Mouse (Mus musculus): ENCODE measurements around the gene Slco3a1. TPM values are rescaled to one million over a fixed set of nuclear protein-coding genes. Genes with fewer than 3 reads are reported as not detected.

Gene Slco3a1
- polyA plus RNA-seq, 1 experiment: 9.4 TPM

DNA sequence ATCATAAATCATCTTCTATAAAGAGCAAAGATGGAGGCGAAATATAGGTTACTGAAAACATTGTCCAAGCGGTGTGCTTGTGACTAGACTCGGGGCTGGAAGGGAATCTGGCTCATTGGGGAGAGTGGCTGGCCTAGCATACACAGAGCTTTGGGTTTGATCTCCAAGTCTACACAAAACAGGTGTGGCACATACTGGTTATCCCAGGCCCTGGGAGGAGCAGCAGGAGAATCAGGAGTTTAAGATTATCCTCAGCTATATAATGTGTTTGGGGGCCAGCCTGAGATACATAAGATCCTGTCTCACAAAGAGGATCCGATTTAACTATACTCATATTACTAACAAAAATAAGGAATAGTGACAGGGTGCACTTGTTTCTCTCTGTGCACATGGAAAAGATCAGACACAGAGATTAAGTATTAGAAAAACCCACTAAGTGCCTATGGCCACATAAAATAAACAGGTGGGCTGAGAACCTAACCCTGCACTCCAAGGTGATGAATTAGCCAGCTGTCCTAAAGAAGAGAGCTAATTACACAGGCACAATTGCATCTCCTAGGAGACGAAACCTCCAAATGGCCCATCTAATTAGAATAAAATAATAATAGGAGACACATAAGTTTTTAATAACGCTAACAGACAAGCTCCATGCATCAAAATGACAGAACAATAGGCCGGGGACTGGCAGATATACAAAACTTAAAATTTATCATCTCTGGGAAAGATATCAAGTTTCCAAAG, 224.3 kb downstream of the Slco3a1 start:
- H3K4me3 ChIP-seq (replicated peaks): no peak overlapping the region
- peaks cover 29% of the 10 kb centered on the region for H3K4me1 ChIP-seq
- peaks cover 22% of the 10 kb centered on the region for H3K36me3 ChIP-seq (replicated peaks; ENCODE audit: low read length)
- no peaks in the 10 kb centered on the region for H3K9me3 ChIP-seq
- H3K27me3 ChIP-seq (replicated peaks): no peaks in the 10 kb centered on the region
- TF ChIP-seq FLI1 (IDR thresholded peaks at IDR 0.05; ENCODE audit: low read length) (no peak), GATA1 (IDR thresholded peaks at IDR 0.05; ENCODE audit: borderline replicate concordance, low read length) (no peak)

DNA sequence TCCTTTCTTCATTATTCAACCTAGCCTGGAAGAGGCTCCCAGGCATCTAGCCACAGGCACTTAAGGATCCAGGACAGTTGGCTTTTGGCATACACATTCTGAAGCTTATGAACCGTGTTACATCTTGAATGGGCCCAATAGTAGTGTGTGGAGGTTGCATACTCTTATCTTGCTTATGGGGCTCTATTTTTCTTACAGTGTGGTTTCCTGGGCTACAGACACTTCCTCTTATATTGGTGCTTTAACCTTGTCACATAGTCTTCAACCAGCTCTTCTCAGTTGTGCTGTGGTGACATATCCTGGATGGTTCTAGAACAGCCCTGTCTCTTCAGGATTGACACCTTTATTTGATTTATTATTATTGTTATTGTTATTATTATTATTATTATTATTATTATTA, 225.6 kb downstream of the Slco3a1 start:
- H3K9me3 ChIP-seq: no peaks in the 10 kb centered on the region
- TF ChIP-seq FLI1 (IDR thresholded peaks at IDR 0.05; ENCODE audit: low read length) (no peak), GATA1 (IDR thresholded peaks at IDR 0.05; ENCODE audit: borderline replicate concordance, low read length) (no peak)
- no peak overlapping the region for H3K4me3 ChIP-seq (replicated peaks)
- no peaks in the 10 kb centered on the region for H3K27me3 ChIP-seq (replicated peaks)
- peaks cover 24% of the 10 kb centered on the region for H3K36me3 ChIP-seq (replicated peaks; ENCODE audit: low read length)
- peaks cover 35% of the 10 kb centered on the region for H3K4me1 ChIP-seq

DNA sequence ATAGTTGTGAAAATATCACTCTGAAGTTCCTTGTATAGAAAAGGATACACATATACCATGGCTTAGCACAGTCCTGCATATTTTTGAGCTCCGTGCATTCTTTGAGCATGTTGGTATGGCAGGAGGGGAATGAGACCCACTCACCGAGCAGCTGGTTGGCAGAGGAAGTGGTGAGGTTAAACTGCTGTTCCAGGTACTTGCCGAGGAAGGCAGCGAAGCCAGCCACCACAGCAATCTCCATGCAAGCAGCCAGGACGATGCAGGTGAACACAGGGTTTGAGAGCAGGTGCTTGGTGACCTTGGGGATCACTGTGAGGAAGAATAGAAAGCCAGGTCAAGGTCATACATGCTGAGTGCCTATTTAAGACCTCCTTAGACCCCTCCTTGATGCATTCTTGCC, 226.9 kb downstream of the Slco3a1 start:
- TF ChIP-seq GATA1 (IDR thresholded peaks at IDR 0.05; ENCODE audit: borderline replicate concordance, low read length) (no peak), FLI1 (IDR thresholded peaks at IDR 0.05; ENCODE audit: low read length) (no peak)
- Histone ChIP-seq H3K27me3 (replicated peaks) (no peaks in the 10 kb centered on the region), H3K4me1 (peaks cover 47% of the 10 kb centered on the region), H3K36me3 (replicated peaks; ENCODE audit: low read length) (peaks cover 24% of the 10 kb centered on the region), H3K9me3 (no peaks in the 10 kb centered on the region), H3K4me3 (replicated peaks) (no peak overlapping the region)

DNA sequence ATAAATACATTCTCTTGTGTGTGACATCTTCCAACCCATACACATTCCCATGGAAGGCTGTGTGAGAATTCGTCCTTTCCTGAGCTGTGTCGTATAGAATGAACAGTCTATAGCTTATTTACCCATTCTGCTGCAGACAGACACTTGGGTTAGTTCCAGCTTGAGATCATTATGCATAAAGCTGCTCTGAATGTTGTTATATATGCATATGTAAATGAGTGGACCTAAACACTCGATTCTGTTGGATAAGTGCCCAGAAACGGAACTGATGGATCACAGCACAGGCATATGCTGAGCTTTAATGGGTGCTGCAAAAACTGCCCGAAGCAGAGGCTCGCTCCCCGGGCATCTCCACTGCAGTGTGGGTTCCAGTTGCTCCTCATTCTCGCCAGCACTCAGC, 229.5 kb downstream of the Slco3a1 start:
- peaks cover 41% of the 10 kb centered on the region for H3K4me1 ChIP-seq
- H3K36me3 ChIP-seq (replicated peaks; ENCODE audit: low read length): peaks cover 29% of the 10 kb centered on the region
- TF ChIP-seq GATA1 (IDR thresholded peaks at IDR 0.05; ENCODE audit: borderline replicate concordance, low read length): no peak
- no peak for TF ChIP-seq FLI1 (IDR thresholded peaks at IDR 0.05; ENCODE audit: low read length)
- H3K9me3 ChIP-seq: no peaks in the 10 kb centered on the region
- no peaks in the 10 kb centered on the region for H3K27me3 ChIP-seq (replicated peaks)
- no peak overlapping the region for H3K4me3 ChIP-seq (replicated peaks)

DNA sequence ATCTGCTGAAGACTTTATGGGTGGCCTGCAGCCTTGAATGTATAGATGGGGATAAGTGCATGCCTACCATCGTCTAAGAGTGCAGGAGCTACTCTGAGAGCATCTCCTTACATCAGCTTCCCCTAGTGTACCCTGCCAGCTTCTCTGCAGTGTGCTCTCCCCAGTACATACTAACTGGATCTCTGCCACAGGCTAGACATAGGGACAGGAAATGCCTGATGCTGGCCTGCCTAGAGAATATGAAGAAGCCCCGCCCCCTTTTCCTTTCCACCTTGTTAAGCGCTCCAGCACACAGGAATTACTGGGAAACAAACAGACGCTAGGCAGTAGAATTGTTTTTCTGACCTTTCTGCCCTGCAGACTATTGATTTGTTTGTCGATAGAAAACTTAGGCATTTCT, 230.9 kb downstream of the Slco3a1 start:
- H3K4me1 ChIP-seq: peaks cover 28% of the 10 kb centered on the region
- no peak for TF ChIP-seq FLI1 (IDR thresholded peaks at IDR 0.05; ENCODE audit: low read length)
- no peak for TF ChIP-seq GATA1 (IDR thresholded peaks at IDR 0.05; ENCODE audit: borderline replicate concordance, low read length)
- H3K9me3 ChIP-seq: no peaks in the 10 kb centered on the region
- H3K4me3 ChIP-seq (replicated peaks): no peak overlapping the region
- H3K36me3 ChIP-seq (replicated peaks; ENCODE audit: low read length): peaks cover 42% of the 10 kb centered on the region
- H3K27me3 ChIP-seq (replicated peaks): no peaks in the 10 kb centered on the region

DNA sequence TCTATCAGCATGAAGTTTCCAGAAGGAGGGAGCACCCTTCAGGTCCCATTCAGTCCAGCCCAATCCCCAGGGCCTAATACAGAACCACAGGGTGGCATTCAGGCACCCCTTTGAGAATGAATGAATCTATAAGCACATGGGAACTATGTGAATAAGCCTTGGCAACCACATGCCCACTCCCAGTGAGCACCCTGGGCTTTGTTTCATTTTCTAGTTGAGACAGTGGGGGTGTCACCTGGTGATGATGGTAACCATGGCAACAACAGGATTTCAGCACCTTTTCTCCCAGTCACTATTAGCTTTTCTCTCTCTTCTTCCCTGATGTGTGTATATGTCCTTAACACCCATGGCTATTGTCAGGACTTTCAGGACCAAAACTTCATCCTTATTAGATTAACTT, 231.4 kb downstream of the Slco3a1 start:
- Histone ChIP-seq H3K4me3 (replicated peaks) (no peak overlapping the region), H3K27me3 (replicated peaks) (no peaks in the 10 kb centered on the region), H3K36me3 (replicated peaks; ENCODE audit: low read length) (peaks cover 47% of the 10 kb centered on the region), H3K4me1 (peaks cover 23% of the 10 kb centered on the region), H3K9me3 (no peaks in the 10 kb centered on the region)
- no peak for TF ChIP-seq GATA1 (IDR thresholded peaks at IDR 0.05; ENCODE audit: borderline replicate concordance, low read length)
- TF ChIP-seq FLI1 (IDR thresholded peaks at IDR 0.05; ENCODE audit: low read length): no peak

DNA sequence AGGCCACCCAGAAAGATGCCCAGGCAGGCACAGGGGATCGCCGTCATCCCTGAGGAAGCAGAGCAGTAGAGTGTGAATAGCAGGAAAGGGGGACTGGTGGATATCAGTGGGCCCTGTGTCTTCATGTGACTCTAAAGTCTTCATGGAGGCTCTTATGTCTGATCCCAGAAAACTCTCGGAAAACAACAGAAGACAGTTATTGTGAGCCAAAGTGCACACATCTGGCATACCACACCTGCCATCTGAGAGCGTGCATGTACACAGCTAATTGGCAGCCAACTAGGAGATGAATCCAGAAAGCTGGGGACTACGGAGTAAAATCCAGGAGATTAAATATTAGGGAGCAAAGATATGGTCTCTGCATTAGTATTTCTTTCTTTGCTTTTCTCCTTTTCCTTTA, 233.9 kb downstream of the Slco3a1 start:
- H3K4me1 ChIP-seq: peaks cover 19% of the 10 kb centered on the region
- H3K27me3 ChIP-seq (replicated peaks): no peaks in the 10 kb centered on the region
- H3K9me3 ChIP-seq: no peaks in the 10 kb centered on the region
- H3K4me3 ChIP-seq (replicated peaks): no peak overlapping the region
- TF ChIP-seq GATA1 (IDR thresholded peaks at IDR 0.05; ENCODE audit: borderline replicate concordance, low read length): no peak
- H3K36me3 ChIP-seq (replicated peaks; ENCODE audit: low read length): peaks cover 43% of the 10 kb centered on the region

DNA sequence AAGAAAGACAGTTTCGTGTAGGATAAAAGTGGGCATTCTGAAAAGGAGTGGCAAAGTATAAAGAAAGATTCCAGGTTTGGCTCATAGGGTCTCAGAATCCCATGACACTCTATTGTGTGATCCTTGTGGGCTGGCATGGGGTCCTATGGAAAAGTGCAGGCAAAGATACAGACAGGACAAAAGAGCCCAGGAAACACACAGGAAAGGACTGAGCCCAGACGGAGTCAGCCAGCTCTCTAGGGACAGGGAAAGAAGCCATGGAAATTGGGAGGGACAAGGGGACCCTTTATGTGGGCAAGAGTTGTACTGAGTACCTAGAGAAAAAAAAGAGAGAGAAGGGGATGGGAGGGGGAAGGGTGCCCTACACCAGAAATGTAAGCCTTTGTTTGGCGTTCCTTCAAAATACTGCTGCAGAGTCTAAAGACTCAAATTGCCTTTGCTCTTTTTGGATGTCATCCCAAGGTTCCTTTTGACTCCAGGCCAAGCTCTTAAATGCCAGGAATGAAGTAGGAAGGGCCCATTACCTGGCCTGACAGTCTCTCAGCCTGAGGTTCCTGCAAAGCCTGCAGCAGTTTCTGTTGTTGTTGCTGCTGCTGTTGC, 238.6 kb downstream of the Slco3a1 start:
- Histone ChIP-seq H3K27me3 (replicated peaks) (no peaks in the 10 kb centered on the region), H3K4me3 (replicated peaks) (no peak overlapping the region), H3K36me3 (replicated peaks; ENCODE audit: low read length) (peaks cover 43% of the 10 kb centered on the region), H3K4me1 (no peaks in the 10 kb centered on the region), H3K9me3 (no peaks in the 10 kb centered on the region)
- no peak for TF ChIP-seq FLI1 (IDR thresholded peaks at IDR 0.05; ENCODE audit: low read length)
- TF ChIP-seq GATA1 (IDR thresholded peaks at IDR 0.05; ENCODE audit: borderline replicate concordance, low read length): no peak

DNA sequence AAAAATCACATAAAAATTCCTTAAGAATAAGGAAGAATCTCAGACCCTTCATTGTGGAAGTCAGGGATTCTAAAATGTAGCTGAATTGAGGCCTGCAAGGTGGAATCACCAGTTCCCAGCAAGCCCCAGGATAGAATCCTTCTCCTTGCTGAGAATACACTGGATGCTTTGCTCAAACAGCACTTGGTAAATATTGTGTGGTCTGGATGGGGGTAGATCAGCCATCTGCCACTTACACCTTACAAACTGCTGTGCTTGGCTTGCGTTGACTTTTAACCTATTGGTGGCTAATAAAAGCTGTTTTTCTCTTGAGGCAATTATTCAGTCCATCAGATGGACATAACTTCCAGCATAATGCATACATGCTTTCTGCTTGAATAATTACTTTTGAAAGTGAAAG, 240.3 kb downstream of the Slco3a1 start:
- Histone ChIP-seq H3K27me3 (replicated peaks) (no peaks in the 10 kb centered on the region), H3K36me3 (replicated peaks; ENCODE audit: low read length) (peaks cover 29% of the 10 kb centered on the region), H3K4me3 (replicated peaks) (no peak overlapping the region), H3K9me3 (no peaks in the 10 kb centered on the region), H3K4me1 (no peaks in the 10 kb centered on the region)
- TF ChIP-seq FLI1 (IDR thresholded peaks at IDR 0.05; ENCODE audit: low read length) (no peak), GATA1 (IDR thresholded peaks at IDR 0.05; ENCODE audit: borderline replicate concordance, low read length) (no peak)

DNA sequence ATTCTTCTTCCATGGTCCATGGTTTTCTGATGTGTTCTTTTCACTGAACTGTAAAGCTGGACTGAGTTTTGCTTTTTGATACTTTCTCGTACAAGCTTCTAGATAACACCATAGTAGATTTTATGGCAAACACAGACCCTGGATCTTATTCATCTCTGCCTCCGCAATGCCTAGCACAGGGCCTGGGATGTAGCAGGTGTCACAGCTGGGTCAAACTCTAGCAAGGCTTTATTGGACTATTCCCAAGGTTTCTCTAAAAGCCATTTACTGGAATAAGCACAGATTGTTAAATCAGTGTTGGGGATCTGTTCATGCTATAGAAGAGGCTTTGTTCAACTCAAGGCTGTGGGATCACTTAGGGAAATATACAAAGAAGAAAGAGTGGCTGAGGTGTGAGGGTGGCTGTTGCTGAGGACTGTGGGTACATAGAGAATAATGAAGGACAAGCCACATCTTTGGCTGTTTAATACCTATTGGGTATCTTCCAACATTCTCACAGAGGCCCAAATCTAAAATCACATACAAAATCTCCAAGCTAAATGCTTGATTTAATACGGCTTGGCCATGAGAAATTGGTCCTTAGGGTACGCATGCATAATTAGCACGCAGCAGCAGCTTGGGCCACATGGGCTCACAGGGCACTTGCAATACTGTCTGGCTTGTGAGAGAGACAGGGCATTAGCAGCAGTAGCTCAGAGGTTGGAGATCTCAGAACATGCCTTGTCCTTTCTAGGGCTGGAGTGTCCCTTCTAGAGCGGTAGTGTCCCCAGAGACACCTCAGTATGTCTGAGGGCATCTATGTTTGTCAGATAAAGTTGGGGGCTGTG, 241.1 kb downstream of the Slco3a1 start:
- H3K9me3 ChIP-seq: no peaks in the 10 kb centered on the region
- TF ChIP-seq GATA1 (IDR thresholded peaks at IDR 0.05; ENCODE audit: borderline replicate concordance, low read length) (no peak), FLI1 (IDR thresholded peaks at IDR 0.05; ENCODE audit: low read length) (no peak)
- H3K27me3 ChIP-seq (replicated peaks): no peaks in the 10 kb centered on the region

More for the DNA sequence above, 241.1 kb downstream of the Slco3a1 start:
- Histone ChIP-seq H3K36me3 (replicated peaks; ENCODE audit: low read length) (peaks cover 21% of the 10 kb centered on the region), H3K4me1 (no peaks in the 10 kb centered on the region), H3K4me3 (replicated peaks) (no peak overlapping the region)
